Mouse (Mus musculus): Measurements from ENCODE around the gene Fam183b.
"Not testable (repeated sequence)": the region's sequence is repeated elsewhere in the genome, so short reads cannot be mapped to it uniquely, and the experiment has no call there.

The Fam183b gene

DNA sequence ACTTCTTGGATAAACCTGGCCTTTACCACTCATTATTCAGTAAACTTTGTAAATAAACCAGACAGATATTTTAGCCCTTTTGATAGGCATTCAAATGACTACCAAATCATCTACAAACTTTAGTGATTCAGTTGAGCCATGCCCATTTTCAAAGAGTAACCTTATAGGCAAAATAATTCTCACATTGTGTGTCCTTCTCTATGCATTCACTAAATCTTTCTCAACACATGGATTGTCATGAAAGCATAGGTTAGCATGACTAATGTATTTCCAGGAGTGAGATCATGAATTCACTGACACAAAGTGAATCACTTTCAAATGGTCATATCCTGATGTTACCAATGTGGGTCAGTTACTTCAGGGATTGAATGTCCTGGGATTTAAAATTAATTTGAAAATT, 28.9 kb downstream of the Fam183b start, which contains the start of gene Olfr315:
Olfr315 (plus strand) TSS at position 301 of the 400 bp plus-strand sequence.
- no peak for DNase-seq (ENCODE audit: low spot score)

DNA sequence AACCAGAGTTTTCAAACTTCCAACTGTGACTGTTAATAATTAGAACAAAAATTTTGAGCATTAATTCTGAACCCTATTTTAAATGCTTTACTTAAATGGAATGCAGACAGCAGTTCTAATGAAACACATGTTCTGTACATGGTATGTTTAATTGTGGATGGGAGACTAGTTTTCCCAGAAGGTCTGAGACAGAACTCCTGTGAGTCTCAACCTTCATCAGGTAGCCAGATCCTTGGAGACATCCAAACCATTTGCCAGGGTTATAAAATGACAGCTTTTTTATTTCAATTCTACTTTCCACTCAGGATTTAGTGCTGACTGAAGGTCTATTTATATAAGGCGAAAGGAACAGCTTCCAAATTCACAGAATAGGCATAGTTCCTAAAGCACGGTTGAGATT, 49.3 kb downstream of the Fam183b start, which contains the start of gene Olfr316:
Olfr316 (plus strand) TSS at position 301 of the 400 bp plus-strand sequence.
- DNase-seq (ENCODE audit: low spot score) = no peak

DNA sequence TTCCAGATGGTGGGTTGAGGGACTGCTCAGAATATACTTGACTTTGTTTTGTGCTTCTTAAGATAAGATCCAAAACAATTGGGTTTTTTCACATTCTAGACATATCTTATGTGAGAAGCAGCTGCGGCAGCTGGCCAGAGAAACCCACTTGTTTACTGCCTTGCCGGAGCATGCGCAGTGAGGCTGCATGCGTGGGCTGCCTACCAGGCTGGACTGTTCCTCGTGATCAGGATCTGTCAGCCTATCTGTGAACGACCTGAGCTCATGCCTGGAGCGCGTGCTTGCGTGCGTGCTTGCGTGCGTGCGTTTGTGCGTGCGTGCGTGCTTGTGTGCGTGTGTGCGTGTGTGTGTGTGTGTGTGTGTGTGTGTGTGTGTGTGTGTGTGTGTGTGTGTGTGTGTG, 50.7 kb downstream of the Fam183b start:
- DNase-seq (ENCODE audit: low spot score) = not testable (repeated sequence)
